Mouse (Mus musculus) heart, adult 2 months (tissue): ENCODE data around the gene Glod4. TPM values are rescaled to one million over a fixed set of nuclear protein-coding genes. Genes with fewer than 3 reads are reported as not detected.

Source experiments
- DNase-seq, 2 experiments: peaks; one replicate each; pipeline ENCODE4 v3.0.0; 2021
- H3K27ac ChIP-seq: fragments of 200-600 bp; 2 replicates; pipeline ENCODE4 v1.8.1; 2022
- H3K27me3 ChIP-seq: fragments of 200-500 bp; 2 replicates; pipeline ENCODE4 v1.6.1; 2012; ENCODE audit warnings: mild to moderate bottlenecking, low read length, inconsistent platforms, mixed read lengths; ENCODE audit not compliant: control insufficient read depth, insufficient read depth
- H3K36me3 ChIP-seq: fragments of 200-500 bp; 2 replicates; pipeline ENCODE4 v1.6.1; 2012; ENCODE audit warnings: low read length, inconsistent platforms; ENCODE audit not compliant: control insufficient read depth, insufficient read depth
- H3K4me1 ChIP-seq: fragments of 200-500 bp; 2 replicates; pipeline ENCODE4 v1.6.1; 2011; ENCODE audit warnings: low read length; ENCODE audit not compliant: control insufficient read depth, insufficient read depth
- H3K4me3 ChIP-seq: fragments of 200-600 bp; 2 replicates; pipeline ENCODE4 v1.8.1; 2022
- H3K79me2 ChIP-seq: fragments of 200-500 bp; replicated peaks from 2 replicates; pipeline ENCODE4 v1.6.1; 2012; ENCODE audit warnings: mild to moderate bottlenecking, inconsistent platforms, low read length, moderate library complexity, mixed read lengths; ENCODE audit not compliant: control insufficient read depth, insufficient read depth
- H3K9ac ChIP-seq: fragments of 200-500 bp; 2 replicates; pipeline ENCODE4 v1.6.1; 2012; ENCODE audit warnings: low read depth, mild to moderate bottlenecking, control low read depth, inconsistent platforms, low read length, mixed read lengths
- CTCF ChIP-seq: fragments of 200-600 bp; IDR thresholded peaks from 2 replicates; pipeline ENCODE4 v1.8.1; 2022; ENCODE audit warnings: antibody characterized with exemption, mild to moderate bottlenecking, moderate library complexity
- EP300 ChIP-seq: fragments of 200-500 bp; IDR thresholded peaks from 2 replicates; pipeline ENCODE4 v1.6.1; 2011; ENCODE audit warnings: low read depth, low read length, control low read depth; ENCODE audit not compliant: insufficient read depth
- POLR2A ChIP-seq: fragments of 200-500 bp; IDR thresholded peaks from 2 replicates; pipeline ENCODE4 v1.6.1; 2011; ENCODE audit warnings: mild to moderate bottlenecking, low read depth, low read length, control low read depth; ENCODE audit not compliant: insufficient read depth
- WGBS: fragments of 180-500 bp; shearing (Covaris S2); methylation state at CpG from one replicate; pipeline ENCODE4 v1.1.7; 2018; 5-methylcytosine and 5-hydroxymethylcytosine counted together
- intact Hi-C: fragments of 180-260 bp; cut with DNase I; formaldehyde crosslinking; loops from one replicate; pipeline ENCODE4 v1.15.1; 2025
- polyA plus RNA-seq: library from polyadenylated mRNA; depleted of rRNA; stranded (reverse); fragments of >200 nt; gene quantifications from 2 replicates; pipeline ENCODE4 v1.2.3, GENCODE M21; 2012
- total RNA-seq, 2 experiments: library from RNA; stranded (reverse); gene quantifications; 2 replicates each; pipeline ENCODE4 v1.2.3; 2021

Glod4 gene
- total and polyA plus RNA-seq, 3 experiments = 12.0 to 41.5 (median 34.2) TPM

DNA sequence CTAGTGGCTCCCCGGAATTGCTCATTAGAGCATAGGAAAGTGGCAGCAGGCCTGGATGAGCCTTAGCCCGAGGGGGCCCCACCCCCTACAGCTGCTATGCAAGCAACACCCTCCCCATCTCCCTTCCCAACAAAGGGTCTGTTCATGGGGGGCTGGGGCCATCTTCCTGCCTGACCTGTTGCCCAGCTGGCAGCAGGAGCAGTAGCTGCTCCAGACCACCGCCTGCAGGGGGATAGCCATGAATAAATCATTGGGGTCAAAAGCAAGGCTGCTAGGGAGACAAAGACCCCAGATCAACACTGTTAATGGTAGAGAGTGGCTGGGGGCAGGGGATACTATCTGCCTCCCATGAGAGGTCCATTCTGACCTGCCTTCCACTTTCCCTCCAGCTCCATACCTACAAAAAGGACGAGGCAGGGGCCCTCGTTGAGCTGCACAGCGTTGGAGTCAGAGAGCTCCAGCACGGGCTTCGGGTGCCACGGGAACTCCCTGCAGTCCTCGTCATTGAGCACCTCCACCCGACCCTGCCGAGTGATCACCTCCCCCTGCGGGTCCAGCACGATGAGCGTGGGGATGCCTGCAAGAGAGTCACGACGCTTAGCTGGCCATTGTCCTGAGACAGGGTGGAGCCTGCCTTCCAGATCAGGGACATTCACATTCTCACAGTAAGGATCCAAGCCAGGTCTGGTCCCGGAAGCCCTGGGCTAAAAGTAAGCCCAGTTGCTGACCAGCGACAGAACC lies 19.3 kb upstream of the Glod4 start:
- peaks cover 3% of the 10 kb centered on the region for H3K4me1 ChIP-seq
- intact Hi-C loops = loop anchor here (5.0 kb wide), 1 partner anchor 50 kb away; no protein-coding TSS in a partner anchor
- no peak overlapping the region for H3K4me3 ChIP-seq
- no peaks in the 10 kb centered on the region for H3K27me3 ChIP-seq
- H3K27ac ChIP-seq = no peak overlapping the region
- no peak overlapping the region for H3K9ac ChIP-seq
- TF ChIP-seq EP300 = no peak
- TF ChIP-seq POLR2A = no peak
- no peak for TF ChIP-seq CTCF
- 36% methylated on average over 19 of the region's 19 CpGs for WGBS
- H3K79me2 ChIP-seq = no peaks in the 10 kb centered on the region
- no peaks in the 10 kb centered on the region for H3K36me3 ChIP-seq
- DNase-seq = no peak

GRCm38 (mm10) chr11:76261224-76261623 lies 17.7 kb upstream of the Glod4 start:
- Histone ChIP-seq H3K4me1 (peaks cover 3% of the 10 kb centered on the region), H3K9ac (no peak overlapping the region), H3K4me3 (no peak overlapping the region), H3K79me2 (no peaks in the 10 kb centered on the region), H3K36me3 (no peaks in the 10 kb centered on the region), H3K27ac (no peak overlapping the region), H3K27me3 (no peaks in the 10 kb centered on the region)
- intact Hi-C loops = loop anchor here (5.0 kb wide), 1 partner anchor 51 kb away; no protein-coding TSS in a partner anchor
- DNase-seq = no peak
- TF ChIP-seq EP300 (0 out of 2 replicates have a peak, but pooled peaks have one; percentile 60), POLR2A (no peak), CTCF (no peak)
- 50% methylated on average over 12 of the region's 12 CpGs for WGBS

DNA sequence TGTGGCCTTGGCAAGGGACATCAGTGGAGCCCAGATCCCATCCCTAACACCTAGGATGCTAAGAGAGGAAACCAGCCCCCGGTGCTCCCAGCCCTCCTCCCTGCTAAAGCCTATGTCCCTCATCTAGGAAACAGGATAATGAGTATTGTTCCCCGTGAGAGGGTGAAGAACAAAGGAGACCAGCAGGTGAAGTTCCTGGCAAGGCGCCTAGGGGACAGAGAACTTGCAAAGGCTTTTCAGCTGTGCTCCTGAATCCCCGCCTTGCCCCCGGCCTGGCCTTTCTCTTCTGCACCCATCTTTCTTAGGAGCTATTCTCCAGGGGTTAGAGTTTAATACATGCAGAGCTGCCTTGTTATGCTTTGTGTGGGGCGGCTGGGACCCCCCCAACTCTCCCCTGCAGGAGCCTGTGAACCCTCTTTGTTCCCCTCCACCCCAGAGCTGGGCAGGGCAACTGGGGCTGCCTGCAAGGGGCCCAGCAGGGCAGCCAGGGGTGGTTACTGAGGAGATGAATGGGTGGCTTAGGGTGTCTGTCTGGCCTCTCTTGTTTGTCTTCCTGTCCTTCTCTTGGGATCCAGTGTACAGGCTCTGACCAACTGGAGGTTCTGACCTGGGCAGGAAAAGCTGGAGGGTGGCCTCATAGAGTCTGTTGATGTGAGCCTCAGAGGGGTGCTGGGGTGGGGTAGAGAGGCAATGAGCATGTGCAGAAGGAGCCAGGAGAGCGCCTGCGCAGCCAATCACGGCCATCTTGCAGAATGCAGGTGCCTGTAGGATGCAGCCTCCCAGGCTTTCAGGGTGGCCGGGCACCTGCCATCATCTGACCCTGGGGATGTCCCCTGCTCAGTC lies 16.9 kb upstream of the Glod4 start:
- Histone ChIP-seq H3K79me2 (no peaks in the 10 kb centered on the region), H3K9ac (no peak overlapping the region), H3K4me3 (no peak overlapping the region), H3K27ac (no peak overlapping the region; the same call in 1 of the 2 replicates), H3K27me3 (no peaks in the 10 kb centered on the region), H3K36me3 (no peaks in the 10 kb centered on the region), H3K4me1 (peaks cover 4% of the 10 kb centered on the region)
- intact Hi-C loops = loop anchor here (5.0 kb wide), 1 partner anchor 52 kb away; no protein-coding TSS in a partner anchor
- no peak for DNase-seq
- TF ChIP-seq POLR2A (no peak), EP300 (no peak), CTCF (no peak)
- 77% methylated on average over 10 of the region's 10 CpGs for WGBS

- WGBS = 89% methylated on average over 6 of the region's 6 CpGs
- intact Hi-C loops = no loop called here
- H3K27ac ChIP-seq = no peak overlapping the region
- TF ChIP-seq POLR2A (no peak), CTCF (no peak), EP300 (no peak)
- H3K4me1 ChIP-seq = peaks cover 7% of the 10 kb centered on the region
- no peaks in the 10 kb centered on the region for H3K27me3 ChIP-seq
- no peak overlapping the region for H3K4me3 ChIP-seq
- no peak for DNase-seq
- H3K9ac ChIP-seq = no peak overlapping the region
- H3K36me3 ChIP-seq = no peaks in the 10 kb centered on the region
- no peaks in the 10 kb centered on the region for H3K79me2 ChIP-seq
Measured at GRCm38 (mm10) chr11:76258511-76258910, 15.0 kb upstream of the Glod4 start.

GRCm38 (mm10) chr11:76257386-76257785 lies 13.9 kb upstream of the Glod4 start:
- no peak overlapping the region for H3K27ac ChIP-seq
- H3K4me3 ChIP-seq = no peak overlapping the region
- no peaks in the 10 kb centered on the region for H3K36me3 ChIP-seq
- DNase-seq = no peak
- TF ChIP-seq CTCF (no peak), POLR2A (no peak), EP300 (no peak)
- intact Hi-C loops = no loop called here
- 84% methylated on average over 4 of the region's 4 CpGs for WGBS
- no peak overlapping the region for H3K9ac ChIP-seq
- no peaks in the 10 kb centered on the region for H3K79me2 ChIP-seq
- H3K4me1 ChIP-seq = peaks cover 8% of the 10 kb centered on the region
- H3K27me3 ChIP-seq = no peaks in the 10 kb centered on the region

DNA sequence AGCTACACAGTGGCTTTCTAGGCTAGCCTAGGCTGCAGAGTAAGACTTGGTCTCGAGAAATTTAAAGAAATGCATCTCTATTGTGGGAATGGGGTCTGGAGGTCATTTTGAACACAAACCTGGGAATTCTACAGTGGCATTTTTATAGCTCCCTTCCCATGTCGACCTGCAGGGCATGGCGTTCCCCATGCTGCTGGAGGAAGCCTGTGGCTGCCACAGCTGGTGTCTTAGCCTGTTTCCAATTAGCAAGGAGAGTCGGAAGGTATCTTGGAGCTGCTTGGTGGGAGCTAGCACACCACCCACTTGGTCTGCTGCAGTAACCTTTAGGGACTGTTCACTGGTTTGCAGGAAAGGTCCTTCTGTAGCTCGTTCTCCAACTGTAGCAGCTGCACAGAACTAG lies 12.6 kb upstream of the Glod4 start:
- Histone ChIP-seq H3K9ac (no peak overlapping the region), H3K27me3 (no peaks in the 10 kb centered on the region), H3K4me3 (no peak overlapping the region), H3K4me1 (peaks cover 5% of the 10 kb centered on the region), H3K79me2 (no peaks in the 10 kb centered on the region), H3K36me3 (no peaks in the 10 kb centered on the region), H3K27ac (no peak overlapping the region)
- intact Hi-C loops = no loop called here
- DNase-seq = no peak
- no peak for TF ChIP-seq EP300
- no peak for TF ChIP-seq POLR2A
- no peak for TF ChIP-seq CTCF
- 60% methylated on average over 5 of the region's 5 CpGs for WGBS
